Mouse (Mus musculus) E14TG2a.4 (cell line): ENCODE measurements around the gene Tmem119.
A peak's percentile ranks its signal among the peaks of the same experiment; 100 is the strongest.

Experiments
- H3K27me3 ChIP-seq: 2 replicates; pipeline ENCODE4 v1.6.1; 2014; ENCODE audit warnings: low read length, control low read depth; ENCODE audit not compliant: insufficient read depth
- H3K36me3 ChIP-seq: 2 replicates; pipeline ENCODE4 v1.6.1; 2014; ENCODE audit warnings: low read length, control low read depth; ENCODE audit not compliant: insufficient read depth
- H3K4me1 ChIP-seq: replicated peaks from 2 replicates; pipeline ENCODE4 v1.6.1; 2014; ENCODE audit warnings: low read depth, low read length, control low read depth
- H3K4me3 ChIP-seq: replicated peaks from 2 replicates; pipeline ENCODE4 v1.5.1; 2014; ENCODE audit warnings: mild to moderate bottlenecking, low read length
- H3K9me3 ChIP-seq: 2 replicates; pipeline ENCODE4 v1.6.1; 2014; ENCODE audit warnings: low read length, control low read depth
- CTCF ChIP-seq: conservative IDR thresholded peaks from 2 replicates; pipeline ENCODE4 v1.5.1; 2014; ENCODE audit warnings: low read length
- NANOG ChIP-seq: IDR thresholded peaks from 2 replicates; pipeline ENCODE4 v1.6.1; 2014; ENCODE audit warnings: borderline replicate concordance, low read length, mixed read lengths
- POU5F1 ChIP-seq: IDR thresholded peaks from 2 replicates; pipeline ENCODE4 v1.6.1; 2014; ENCODE audit warnings: low read length, borderline replicate concordance

Gene Tmem119

DNA sequence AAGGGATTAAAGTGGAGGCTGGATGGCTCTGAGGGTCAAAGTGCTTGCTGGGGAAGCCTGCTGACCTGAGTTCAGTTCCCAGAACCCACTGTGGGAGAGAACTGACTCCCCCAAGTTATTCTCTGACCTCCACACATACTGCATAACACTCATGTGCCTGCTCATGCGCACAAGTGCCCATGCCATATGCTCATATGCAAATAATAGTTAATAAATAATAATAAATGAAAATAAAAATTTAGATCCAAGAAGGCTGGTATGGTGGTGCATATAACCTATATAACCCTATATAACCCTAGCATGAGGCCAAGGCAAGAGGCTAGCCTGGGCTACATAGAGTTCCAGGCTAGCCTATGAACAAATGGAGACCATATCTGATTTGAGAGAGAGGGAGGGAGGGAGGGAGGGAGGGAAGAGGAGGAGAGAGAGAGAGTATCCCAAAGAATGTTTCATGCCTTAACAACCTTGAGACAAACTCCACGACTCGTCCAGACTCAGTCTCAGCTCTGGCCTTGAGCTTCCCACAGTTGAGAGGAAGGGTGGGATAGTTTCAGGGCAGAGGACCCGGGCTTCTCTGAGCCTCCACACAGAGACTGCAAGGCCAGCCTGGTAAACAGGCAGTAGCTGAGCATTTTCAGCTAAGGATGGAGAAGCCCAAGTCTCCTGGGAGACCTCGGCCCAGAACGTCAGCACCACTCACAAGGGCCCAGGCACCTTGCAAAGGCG lies 29.4 kb upstream of the Tmem119 start:
- TF ChIP-seq POU5F1 (no peak), CTCF (no peak), NANOG (no peak)
- no peaks in the 10 kb centered on the region for H3K36me3 ChIP-seq
- H3K9me3 ChIP-seq, result no peaks in the 10 kb centered on the region
- H3K4me3 ChIP-seq, result peak overlapping the region; percentile 57
- peaks cover 35% of the 10 kb centered on the region for H3K4me1 ChIP-seq
- no peaks in the 10 kb centered on the region for H3K27me3 ChIP-seq

DNA sequence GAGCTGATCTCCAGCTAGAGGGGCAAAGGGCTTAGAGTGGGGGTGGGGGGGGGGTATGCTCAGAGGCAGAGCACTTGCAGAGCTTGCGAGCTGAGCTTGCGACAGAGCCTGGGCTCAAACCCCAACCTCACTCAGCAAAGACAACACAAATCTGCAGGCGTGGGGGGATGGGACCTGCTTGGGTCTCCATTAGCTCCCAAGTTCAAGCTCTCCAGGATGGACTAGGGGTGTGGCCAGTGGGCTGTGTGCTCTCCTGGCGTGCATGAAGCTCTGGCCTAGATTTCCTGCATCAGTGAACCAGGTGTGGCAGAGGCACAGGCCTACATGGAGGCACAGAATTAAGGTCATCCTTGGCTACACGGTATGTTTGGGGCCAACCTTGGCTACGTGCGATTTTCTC lies 28.2 kb upstream of the Tmem119 start:
- TF ChIP-seq POU5F1 (no peak), CTCF (no peak), NANOG (no peak)

DNA sequence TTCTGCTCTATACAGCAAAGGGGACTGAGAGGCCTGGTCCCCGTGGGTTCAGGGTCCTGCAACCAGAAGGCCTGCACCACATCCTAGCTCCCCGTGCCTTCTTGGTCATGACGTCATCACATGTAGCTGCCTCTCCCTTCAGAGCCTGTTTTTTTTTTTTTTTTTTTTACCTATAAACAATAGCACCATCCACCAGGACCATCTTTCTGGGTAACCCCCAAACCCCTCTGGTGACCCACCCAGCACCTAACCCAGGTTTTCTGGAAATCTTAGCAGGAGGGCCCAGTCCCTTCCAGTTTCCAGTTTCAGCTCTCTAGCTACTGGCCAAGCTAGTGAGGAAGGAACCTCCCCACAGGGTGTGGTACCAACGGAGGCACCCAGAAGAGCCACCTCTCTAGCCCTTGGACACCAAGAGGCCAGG lies 27.7 kb upstream of the Tmem119 start:
- Histone ChIP-seq H3K36me3 (no peaks in the 10 kb centered on the region), H3K4me3 (no peak overlapping the region), H3K9me3 (no peaks in the 10 kb centered on the region), H3K4me1 (peaks cover 34% of the 10 kb centered on the region), H3K27me3 (no peaks in the 10 kb centered on the region)
- TF ChIP-seq NANOG (no peak), CTCF (no peak), POU5F1 (no peak)

More for the DNA sequence above, 28.2 kb upstream of the Tmem119 start:
- Histone ChIP-seq H3K4me3 (no peak overlapping the region), H3K9me3 (no peaks in the 10 kb centered on the region), H3K4me1 (peaks cover 38% of the 10 kb centered on the region), H3K36me3 (no peaks in the 10 kb centered on the region), H3K27me3 (no peaks in the 10 kb centered on the region)

DNA sequence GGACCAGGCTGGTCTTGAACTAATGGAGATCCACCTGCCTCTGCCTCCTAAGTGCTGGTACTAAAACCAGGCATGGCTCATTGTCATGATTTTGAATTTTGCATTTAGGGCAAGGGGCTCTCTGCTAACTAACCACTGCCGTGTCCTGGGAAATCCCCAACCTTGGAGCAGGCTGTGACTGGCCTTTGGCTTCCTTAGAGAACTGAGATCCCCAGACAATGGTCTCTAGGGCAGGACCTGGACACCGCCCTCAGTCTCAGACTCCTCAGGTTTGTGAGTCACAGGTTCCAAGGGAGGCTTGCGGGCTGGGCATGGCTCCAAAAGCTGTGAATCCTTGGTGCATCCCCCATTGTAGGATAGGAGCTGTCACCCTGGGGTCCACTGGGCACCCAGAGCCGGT lies 26.3 kb upstream of the Tmem119 start:
- TF ChIP-seq POU5F1, result no peak
- TF ChIP-seq NANOG, result no peak
- no peak for TF ChIP-seq CTCF

DNA sequence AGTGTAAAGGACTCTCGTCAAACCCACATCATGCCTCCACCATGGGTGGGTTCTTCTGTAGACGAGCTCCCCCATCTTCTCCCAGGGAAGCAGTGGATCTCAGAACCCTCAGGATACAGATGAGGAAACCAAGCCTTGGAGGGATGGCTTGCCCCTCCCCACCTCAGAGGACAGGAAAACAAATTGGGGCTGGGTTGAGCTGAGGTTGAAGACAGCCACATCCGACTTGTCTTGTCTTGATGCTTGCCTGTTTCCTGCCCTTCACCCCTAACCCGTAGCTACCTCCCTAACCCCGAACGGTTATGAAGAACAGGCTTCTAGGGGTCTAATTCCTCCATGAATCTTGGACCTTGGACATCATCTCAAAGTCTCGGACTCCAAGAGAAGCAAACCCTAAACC lies 25.2 kb upstream of the Tmem119 start:
- Histone ChIP-seq H3K36me3 (no peaks in the 10 kb centered on the region), H3K27me3 (no peaks in the 10 kb centered on the region), H3K9me3 (no peaks in the 10 kb centered on the region), H3K4me3 (no peak overlapping the region), H3K4me1 (peaks cover 24% of the 10 kb centered on the region)
- no peak for TF ChIP-seq NANOG
- no peak for TF ChIP-seq POU5F1
- no peak for TF ChIP-seq CTCF

More for the DNA sequence above, 26.3 kb upstream of the Tmem119 start:
- no peak overlapping the region for H3K4me3 ChIP-seq
- H3K27me3 ChIP-seq, result no peaks in the 10 kb centered on the region
- no peaks in the 10 kb centered on the region for H3K9me3 ChIP-seq
- no peaks in the 10 kb centered on the region for H3K36me3 ChIP-seq
- H3K4me1 ChIP-seq, result peaks cover 26% of the 10 kb centered on the region

DNA sequence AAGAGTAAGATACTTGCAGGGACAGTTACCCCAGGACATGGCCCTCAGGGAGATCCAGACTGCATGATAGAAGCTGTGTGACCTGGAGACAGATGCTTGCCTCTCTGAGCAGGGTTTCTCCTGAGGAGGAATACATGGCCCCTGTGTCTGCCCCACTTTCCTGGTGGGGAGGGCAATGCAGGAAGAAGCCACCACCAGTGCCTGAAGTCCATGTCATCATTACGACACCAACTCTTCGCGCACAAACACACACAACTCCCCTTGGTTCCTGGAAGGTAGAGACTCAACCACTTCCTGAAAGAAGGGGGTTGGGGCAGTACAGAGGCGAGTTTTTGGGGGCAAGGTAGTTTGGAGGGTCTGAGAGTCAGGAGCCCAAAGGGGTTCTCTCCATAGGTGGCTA lies 23.9 kb upstream of the Tmem119 start:
- H3K27me3 ChIP-seq, result peaks cover 5% of the 10 kb centered on the region; the same call in 1 of the 2 replicates
- H3K9me3 ChIP-seq, result no peaks in the 10 kb centered on the region
- no peak overlapping the region for H3K4me3 ChIP-seq
- no peak for TF ChIP-seq POU5F1
- TF ChIP-seq CTCF, result no peak
- TF ChIP-seq NANOG, result no peak
- H3K4me1 ChIP-seq, result peaks cover 19% of the 10 kb centered on the region
- no peaks in the 10 kb centered on the region for H3K36me3 ChIP-seq

DNA sequence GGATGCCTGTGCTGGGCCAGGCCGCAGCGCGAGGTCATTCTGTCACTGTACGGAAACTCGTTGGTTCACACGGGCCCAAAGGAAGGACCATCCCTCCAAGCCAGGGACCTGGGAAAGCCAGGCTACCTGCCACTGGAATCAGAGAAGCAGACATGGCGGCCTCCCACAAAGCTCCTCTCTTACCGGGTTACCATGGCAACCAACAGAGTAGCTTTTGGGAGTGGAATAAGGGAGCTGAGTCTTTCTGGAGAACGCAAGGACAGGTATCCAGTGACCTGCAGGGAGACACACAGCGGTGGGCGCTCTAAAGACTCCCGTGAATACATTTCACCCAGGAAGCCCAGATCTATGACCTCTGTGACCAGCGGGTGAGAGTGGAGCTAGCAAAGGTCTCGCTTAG lies 18.3 kb upstream of the Tmem119 start:
- H3K9me3 ChIP-seq, result no peaks in the 10 kb centered on the region
- H3K4me3 ChIP-seq, result peak overlapping the region; percentile 68
- H3K4me1 ChIP-seq, result peaks cover 44% of the 10 kb centered on the region
- peaks cover 8% of the 10 kb centered on the region; the same call in 1 of the 2 replicates for H3K27me3 ChIP-seq
- TF ChIP-seq CTCF (no peak), POU5F1 (no peak), NANOG (no peak)
- H3K36me3 ChIP-seq, result no peaks in the 10 kb centered on the region

DNA sequence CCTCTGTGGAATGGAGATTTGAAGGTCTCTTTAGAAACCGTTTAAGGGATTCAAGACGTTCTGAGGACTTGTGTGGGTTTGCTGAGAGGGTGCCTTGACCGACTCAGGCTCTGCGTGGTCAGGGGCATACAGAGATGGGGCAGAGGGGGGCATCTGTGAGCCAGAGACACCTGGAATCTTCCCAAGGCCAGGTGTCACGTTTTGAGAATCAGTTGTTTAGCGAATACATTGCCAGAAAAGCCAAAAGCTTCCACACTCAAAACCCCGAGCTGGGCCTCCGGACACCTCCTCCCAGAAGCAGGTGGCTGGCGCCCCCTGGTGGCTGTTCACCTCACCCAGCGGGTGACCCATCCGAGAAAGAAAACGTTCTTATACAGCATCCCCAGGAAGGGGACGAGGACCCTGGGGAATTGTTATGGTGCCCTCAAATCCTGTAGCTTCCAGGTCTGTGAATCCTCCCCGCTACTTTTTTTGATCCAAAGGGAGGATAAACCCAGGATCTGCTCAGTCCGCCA lies 15.4 kb upstream of the Tmem119 start:
- H3K4me3 ChIP-seq, result no peak overlapping the region
- H3K9me3 ChIP-seq, result no peaks in the 10 kb centered on the region
- peak; percentile 85 for TF ChIP-seq CTCF
- no peak for TF ChIP-seq POU5F1
- no peak for TF ChIP-seq NANOG
- peaks cover 8% of the 10 kb centered on the region; the same call in 1 of the 2 replicates for H3K27me3 ChIP-seq
- no peaks in the 10 kb centered on the region for H3K36me3 ChIP-seq
- peaks cover 44% of the 10 kb centered on the region for H3K4me1 ChIP-seq

DNA sequence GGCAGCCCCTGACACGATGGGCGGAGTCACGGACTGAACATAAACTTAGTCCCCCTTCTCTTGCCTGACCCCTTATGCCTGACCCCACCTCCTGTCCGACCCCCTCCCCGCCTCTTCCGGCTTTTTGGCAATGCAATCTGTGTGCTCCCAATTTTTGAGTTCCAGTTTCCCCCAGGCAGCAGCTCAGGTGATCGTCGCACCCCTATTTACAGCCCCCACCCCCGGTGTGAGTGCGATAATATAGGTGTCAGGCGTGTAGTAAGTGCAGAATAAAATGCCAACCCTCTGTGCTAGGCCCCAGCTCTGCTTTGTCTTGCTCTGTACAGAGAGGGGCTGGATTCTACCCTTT lies 14.7 kb upstream of the Tmem119 start:
- Histone ChIP-seq H3K27me3 (peaks cover 7% of the 10 kb centered on the region; the same call in 1 of the 2 replicates), H3K4me1 (peaks cover 44% of the 10 kb centered on the region)

More for the DNA sequence above, 14.7 kb upstream of the Tmem119 start:
- Histone ChIP-seq H3K4me3 (no peak overlapping the region), H3K36me3 (no peaks in the 10 kb centered on the region), H3K9me3 (no peaks in the 10 kb centered on the region)
- TF ChIP-seq CTCF, result no peak
- TF ChIP-seq NANOG, result no peak
- TF ChIP-seq POU5F1, result no peak
